Mouse (Mus musculus): ENCODE measurements around the gene Fat3. TPM values are rescaled to one million over a fixed set of nuclear protein-coding genes. Genes with fewer than 3 reads are reported as not detected.

Gene Fat3
- polyA plus RNA-seq, 1 experiment, result 42.0 TPM

GRCm38 (mm10) chr9:16046686-16047085, 454.4 kb downstream of the Fat3 start:
- TF ChIP-seq CTCF (IDR thresholded peaks at IDR 0.05; ENCODE audit: borderline replicate concordance, extremely low read depth, insufficient read depth, insufficient read length) (no peak), POLR2A (IDR thresholded peaks at IDR 0.05; ENCODE audit: borderline replicate concordance, extremely low read depth, insufficient read depth, insufficient read length, poor library complexity, severe bottlenecking) (no peak)
- no peak for DNase-seq (ENCODE audit: low read depth)

GRCm38 (mm10) chr9:16037375-16037774, 463.7 kb downstream of the Fat3 start:
- DNase-seq (ENCODE audit: low read depth), result no peak
- TF ChIP-seq POLR2A (IDR thresholded peaks at IDR 0.05; ENCODE audit: borderline replicate concordance, extremely low read depth, insufficient read depth, insufficient read length, poor library complexity, severe bottlenecking) (no peak), CTCF (IDR thresholded peaks at IDR 0.05; ENCODE audit: borderline replicate concordance, extremely low read depth, insufficient read depth, insufficient read length) (no peak)

- TF ChIP-seq POLR2A (IDR thresholded peaks at IDR 0.05; ENCODE audit: borderline replicate concordance, extremely low read depth, insufficient read depth, insufficient read length, poor library complexity, severe bottlenecking) (no peak), CTCF (IDR thresholded peaks at IDR 0.05; ENCODE audit: borderline replicate concordance, extremely low read depth, insufficient read depth, insufficient read length) (no peak)
- peak; percentile 58 for DNase-seq (ENCODE audit: low read depth)
These were observed 464.7 kb downstream of the Fat3 start for GRCm38 (mm10) chr9:16036346-16036745.

- TF ChIP-seq CTCF (IDR thresholded peaks at IDR 0.05; ENCODE audit: borderline replicate concordance, extremely low read depth, insufficient read depth, insufficient read length) (no peak), POLR2A (IDR thresholded peaks at IDR 0.05; ENCODE audit: borderline replicate concordance, extremely low read depth, insufficient read depth, insufficient read length, poor library complexity, severe bottlenecking) (no peak)
These were observed 471.3 kb downstream of the Fat3 start for GRCm38 (mm10) chr9:16029715-16030285.

GRCm38 (mm10) chr9:16029066-16029465, 472.0 kb downstream of the Fat3 start:
- DNase-seq (ENCODE audit: low read depth), result peak; percentile 51
- no peak for TF ChIP-seq CTCF (IDR thresholded peaks at IDR 0.05; ENCODE audit: borderline replicate concordance, extremely low read depth, insufficient read depth, insufficient read length)
- TF ChIP-seq POLR2A (IDR thresholded peaks at IDR 0.05; ENCODE audit: borderline replicate concordance, extremely low read depth, insufficient read depth, insufficient read length, poor library complexity, severe bottlenecking), result no peak

More at GRCm38 (mm10) chr9:16029715-16030285, 471.3 kb downstream of the Fat3 start:
- DNase-seq (ENCODE audit: low read depth), result no peak

- no peak for TF ChIP-seq CTCF (IDR thresholded peaks at IDR 0.05; ENCODE audit: borderline replicate concordance, extremely low read depth, insufficient read depth, insufficient read length)
- TF ChIP-seq POLR2A (IDR thresholded peaks at IDR 0.05; ENCODE audit: borderline replicate concordance, extremely low read depth, insufficient read depth, insufficient read length, poor library complexity, severe bottlenecking), result no peak
- DNase-seq (ENCODE audit: low read depth), result peak; percentile 55
These were observed 472.6 kb downstream of the Fat3 start for GRCm38 (mm10) chr9:16028394-16028911.

GRCm38 (mm10) chr9:16026054-16026453, 475.0 kb downstream of the Fat3 start:
- TF ChIP-seq CTCF (IDR thresholded peaks at IDR 0.05; ENCODE audit: borderline replicate concordance, extremely low read depth, insufficient read depth, insufficient read length) (no peak), POLR2A (IDR thresholded peaks at IDR 0.05; ENCODE audit: borderline replicate concordance, extremely low read depth, insufficient read depth, insufficient read length, poor library complexity, severe bottlenecking) (no peak)

GRCm38 (mm10) chr9:16024706-16025105, 476.4 kb downstream of the Fat3 start:
- TF ChIP-seq CTCF (IDR thresholded peaks at IDR 0.05; ENCODE audit: borderline replicate concordance, extremely low read depth, insufficient read depth, insufficient read length) (no peak), POLR2A (IDR thresholded peaks at IDR 0.05; ENCODE audit: borderline replicate concordance, extremely low read depth, insufficient read depth, insufficient read length, poor library complexity, severe bottlenecking) (no peak)
- peak; percentile 66 for DNase-seq (ENCODE audit: low read depth)

More at GRCm38 (mm10) chr9:16026054-16026453, 475.0 kb downstream of the Fat3 start:
- peak; percentile 81 for DNase-seq (ENCODE audit: low read depth)

GRCm38 (mm10) chr9:16014115-16014514, 487.0 kb downstream of the Fat3 start:
- TF ChIP-seq POLR2A (IDR thresholded peaks at IDR 0.05; ENCODE audit: borderline replicate concordance, extremely low read depth, insufficient read depth, insufficient read length, poor library complexity, severe bottlenecking) (no peak), CTCF (IDR thresholded peaks at IDR 0.05; ENCODE audit: borderline replicate concordance, extremely low read depth, insufficient read depth, insufficient read length) (no peak)
- DNase-seq (ENCODE audit: low read depth), result peak; percentile 94

- TF ChIP-seq POLR2A (IDR thresholded peaks at IDR 0.05; ENCODE audit: borderline replicate concordance, extremely low read depth, insufficient read depth, insufficient read length, poor library complexity, severe bottlenecking) (no peak), CTCF (IDR thresholded peaks at IDR 0.05; ENCODE audit: borderline replicate concordance, extremely low read depth, insufficient read depth, insufficient read length) (no peak)
- DNase-seq (ENCODE audit: low read depth), result peak; percentile 22
These were observed 489.7 kb downstream of the Fat3 start for GRCm38 (mm10) chr9:16011382-16011781.

GRCm38 (mm10) chr9:16007516-16007915, 493.6 kb downstream of the Fat3 start:
- TF ChIP-seq CTCF (IDR thresholded peaks at IDR 0.05; ENCODE audit: borderline replicate concordance, extremely low read depth, insufficient read depth, insufficient read length), result no peak
- DNase-seq (ENCODE audit: low read depth), result no peak

GRCm38 (mm10) chr9:16002991-16003390, 498.1 kb downstream of the Fat3 start:
- TF ChIP-seq POLR2A (IDR thresholded peaks at IDR 0.05; ENCODE audit: borderline replicate concordance, extremely low read depth, insufficient read depth, insufficient read length, poor library complexity, severe bottlenecking) (no peak), CTCF (IDR thresholded peaks at IDR 0.05; ENCODE audit: borderline replicate concordance, extremely low read depth, insufficient read depth, insufficient read length) (no peak)
- no peak for DNase-seq (ENCODE audit: low read depth)

Data from brain, embryonic 14.5 days (tissue).